Mouse (Mus musculus): ENCODE measurements around the gene Chdh. TPM values are rescaled to one million over a fixed set of nuclear protein-coding genes. Genes with fewer than 3 reads are reported as not detected.

Chdh gene
- total and polyA plus RNA-seq, 2 experiments from 2014 or later = 0.58 to 1.3 TPM

- Histone ChIP-seq H3K4me1 (ENCODE audit: insufficient read depth, low read length) (no peaks in the 10 kb centered on the region), H3K4me3 (ENCODE audit: low read length) (no peak overlapping the region), H3K27me3 (ENCODE audit: insufficient read depth, low read length) (no peaks in the 10 kb centered on the region), H3K9me3 (ENCODE audit: low read length) (no peaks in the 10 kb centered on the region), H3K9ac (replicated peaks; ENCODE audit: low read length) (no peak overlapping the region), H3K27ac (no peak overlapping the region), H3K36me3 (ENCODE audit: insufficient read depth, low read length) (no peaks in the 10 kb centered on the region), H3K4me2 (ENCODE audit: low read depth, low read length) (no peak overlapping the region)
- TF ChIP-seq CTCF (IDR thresholded peaks at IDR 0.05; ENCODE audit: low read depth) = no peak
- no peak for ATAC-seq
- no peak for DNase-seq (ENCODE audit: low spot score)
- 89% methylated on average over 8 of the region's 8 CpGs for WGBS
Observed at GRCm38 (mm10) chr14:30050280-30050679, 41.5 kb downstream of the Chdh start.

DNA sequence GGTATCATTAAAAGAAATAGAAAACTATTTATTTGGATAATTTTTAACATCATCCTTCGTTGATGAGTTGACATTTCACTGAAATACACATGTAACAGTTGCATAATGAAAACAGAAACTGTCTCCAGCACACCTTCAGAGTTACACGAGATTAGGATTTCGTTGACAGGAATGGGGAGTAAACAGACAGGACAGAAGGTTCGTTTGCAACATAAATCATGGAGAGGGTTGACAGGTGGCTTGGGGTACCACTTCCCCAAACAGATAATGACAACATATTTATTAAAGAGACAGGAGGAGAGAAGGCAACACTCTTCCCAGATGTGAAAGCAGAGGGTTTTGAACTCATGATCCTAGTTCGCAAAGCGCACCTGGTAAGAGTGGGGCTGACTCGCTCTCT, 46.1 kb downstream of the Chdh start:
- DNase-seq (ENCODE audit: low spot score) = no peak
- no peaks in the 10 kb centered on the region for H3K36me3 ChIP-seq (ENCODE audit: insufficient read depth, low read length)
- H3K4me3 ChIP-seq (ENCODE audit: low read length) = no peak overlapping the region
- ATAC-seq = no peak
- no peak for TF ChIP-seq CTCF (IDR thresholded peaks at IDR 0.05; ENCODE audit: low read depth)
- H3K27ac ChIP-seq = no peak overlapping the region
- WGBS = 73% methylated on average over 7 of the region's 7 CpGs
- no peaks in the 10 kb centered on the region for H3K9me3 ChIP-seq (ENCODE audit: low read length)
- no peak overlapping the region for H3K4me2 ChIP-seq (ENCODE audit: low read depth, low read length)
- no peaks in the 10 kb centered on the region for H3K27me3 ChIP-seq (ENCODE audit: insufficient read depth, low read length)
- no peak overlapping the region for H3K9ac ChIP-seq (replicated peaks; ENCODE audit: low read length)
- H3K4me1 ChIP-seq (ENCODE audit: insufficient read depth, low read length) = peaks cover 11% of the 10 kb centered on the region

DNA sequence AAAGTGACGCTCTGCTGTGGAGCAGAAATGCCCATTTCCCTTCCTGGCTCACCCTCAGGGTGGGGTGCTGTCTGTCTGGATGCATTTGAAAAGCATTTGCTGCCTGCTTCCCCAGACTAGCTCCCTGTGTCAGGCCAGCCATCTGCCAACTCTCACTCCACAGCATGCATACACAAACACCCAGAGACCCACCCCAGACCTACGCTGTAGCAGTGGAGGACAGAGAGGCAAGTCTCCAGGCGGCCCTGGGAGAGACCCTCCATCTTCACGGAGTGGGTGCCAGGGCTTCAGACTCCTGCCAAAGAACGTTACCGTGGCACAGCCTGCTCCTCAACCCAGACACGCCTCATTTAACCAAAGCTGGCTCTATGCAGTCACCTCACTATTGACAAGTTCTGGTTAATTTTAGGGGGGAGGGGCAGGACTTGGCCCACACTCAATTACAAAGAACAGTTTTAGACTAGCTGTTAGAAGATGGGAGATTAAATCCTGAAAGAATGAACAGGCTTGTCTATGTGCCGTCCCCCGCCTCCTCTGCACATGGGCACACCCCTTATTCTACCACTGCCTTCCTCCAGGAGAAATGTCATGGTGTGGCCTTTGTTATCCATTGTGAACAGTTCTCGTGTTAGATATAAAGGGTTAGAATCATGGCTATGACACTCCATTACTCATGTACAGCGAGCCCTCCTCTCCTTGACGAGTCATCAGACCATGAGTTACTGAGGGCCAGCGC, 47.4 kb downstream of the Chdh start:
- DNase-seq (ENCODE audit: low spot score) (peak; percentile 85), ATAC-seq (peak; percentile 92)
- H3K27me3 ChIP-seq (ENCODE audit: insufficient read depth, low read length) = no peaks in the 10 kb centered on the region
- H3K4me3 ChIP-seq (ENCODE audit: low read length) = no peak overlapping the region
- H3K36me3 ChIP-seq (ENCODE audit: insufficient read depth, low read length) = no peaks in the 10 kb centered on the region
- H3K9ac ChIP-seq (replicated peaks; ENCODE audit: low read length) = no peak overlapping the region
- H3K27ac ChIP-seq = peak overlapping the region; percentile 29; the same call in 1 of the 2 replicates
- TF ChIP-seq CTCF (IDR thresholded peaks at IDR 0.05; ENCODE audit: low read depth) = no peak
- 29% methylated on average over 13 of the region's 13 CpGs for WGBS
- peaks cover 11% of the 10 kb centered on the region for H3K4me1 ChIP-seq (ENCODE audit: insufficient read depth, low read length)
- H3K4me2 ChIP-seq (ENCODE audit: low read depth, low read length) = peak overlapping the region; percentile 31; the same call in 1 of the 2 replicates
- no peaks in the 10 kb centered on the region for H3K9me3 ChIP-seq (ENCODE audit: low read length)

DNA sequence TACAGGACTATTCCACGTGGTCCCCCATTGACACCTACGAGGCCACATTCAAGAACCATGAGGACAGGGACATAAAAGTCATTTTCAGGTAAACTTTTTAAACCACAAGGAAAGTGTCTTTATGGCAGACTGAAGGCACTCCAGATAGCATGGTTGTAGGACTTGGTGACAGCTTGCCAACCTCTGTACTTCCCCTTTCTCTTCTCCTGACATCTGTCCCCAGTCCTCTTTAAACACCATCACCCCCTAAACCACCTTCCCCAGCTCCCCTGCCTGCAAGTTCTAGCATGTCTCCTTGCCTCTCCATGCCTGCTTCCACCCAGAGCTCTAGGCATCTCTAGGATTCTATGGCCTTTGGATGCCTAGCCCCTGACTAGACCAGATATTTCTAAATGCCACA, 56.0 kb downstream of the Chdh start:
- 79% methylated on average over 2 of the region's 2 CpGs for WGBS
- H3K27ac ChIP-seq = no peak overlapping the region
- H3K4me2 ChIP-seq (ENCODE audit: low read depth, low read length) = no peak overlapping the region

DNA sequence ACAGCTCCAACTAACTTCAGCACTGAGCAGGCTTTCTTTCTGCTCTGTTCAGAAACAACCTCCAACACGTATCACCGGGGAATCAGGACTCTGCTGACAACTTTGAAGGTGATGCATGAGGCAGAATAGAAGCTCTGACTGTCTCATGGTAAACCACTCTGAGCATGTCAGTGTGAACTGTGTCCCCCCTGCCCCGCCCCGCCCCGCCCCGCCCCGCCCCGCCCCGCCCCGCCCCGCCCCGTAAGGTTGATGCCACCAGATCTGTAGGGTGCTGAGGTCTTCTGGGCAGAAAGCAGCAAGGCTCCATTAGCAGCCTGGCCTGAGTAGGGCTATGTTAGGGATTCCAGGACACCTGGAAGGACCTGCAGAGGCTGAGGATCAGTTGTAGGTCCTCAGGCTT, 57.9 kb downstream of the Chdh start:
- Histone ChIP-seq H3K4me3 (ENCODE audit: low read length) (no peak overlapping the region), H3K27ac (no peak overlapping the region), H3K36me3 (ENCODE audit: insufficient read depth, low read length) (peaks cover 6% of the 10 kb centered on the region; the same call in 1 of the 2 replicates), H3K9me3 (ENCODE audit: low read length) (no peaks in the 10 kb centered on the region), H3K27me3 (ENCODE audit: insufficient read depth, low read length) (no peaks in the 10 kb centered on the region), H3K9ac (replicated peaks; ENCODE audit: low read length) (no peak overlapping the region), H3K4me1 (ENCODE audit: insufficient read depth, low read length) (no peaks in the 10 kb centered on the region), H3K4me2 (ENCODE audit: low read depth, low read length) (no peak overlapping the region)
- no peak for TF ChIP-seq CTCF (IDR thresholded peaks at IDR 0.05; ENCODE audit: low read depth)
- no peak for DNase-seq (ENCODE audit: low spot score)
- no peak for ATAC-seq
- WGBS = 85% methylated on average over 12 of the region's 12 CpGs

More for the DNA sequence above, 56.0 kb downstream of the Chdh start:
- Histone ChIP-seq H3K4me1 (ENCODE audit: insufficient read depth, low read length) (no peaks in the 10 kb centered on the region), H3K4me3 (ENCODE audit: low read length) (no peak overlapping the region), H3K27me3 (ENCODE audit: insufficient read depth, low read length) (no peaks in the 10 kb centered on the region), H3K9me3 (ENCODE audit: low read length) (no peaks in the 10 kb centered on the region), H3K36me3 (ENCODE audit: insufficient read depth, low read length) (no peaks in the 10 kb centered on the region; the same call in 1 of the 2 replicates), H3K9ac (replicated peaks; ENCODE audit: low read length) (no peak overlapping the region)
- no peak for TF ChIP-seq CTCF (IDR thresholded peaks at IDR 0.05; ENCODE audit: low read depth)
- DNase-seq (ENCODE audit: low spot score) (no peak), ATAC-seq (no peak)

GRCm38 (mm10) chr14:30068566-30068965, 59.7 kb downstream of the Chdh start:
- Histone ChIP-seq H3K4me2 (ENCODE audit: low read depth, low read length) (no peak overlapping the region), H3K27ac (no peak overlapping the region), H3K9me3 (ENCODE audit: low read length) (no peaks in the 10 kb centered on the region), H3K4me1 (ENCODE audit: insufficient read depth, low read length) (no peaks in the 10 kb centered on the region), H3K27me3 (ENCODE audit: insufficient read depth, low read length) (no peaks in the 10 kb centered on the region), H3K9ac (replicated peaks; ENCODE audit: low read length) (no peak overlapping the region), H3K4me3 (ENCODE audit: low read length) (no peak overlapping the region), H3K36me3 (ENCODE audit: insufficient read depth, low read length) (peaks cover 6% of the 10 kb centered on the region; the same call in 1 of the 2 replicates)
- DNase-seq (ENCODE audit: low spot score) (peak; percentile 19), ATAC-seq (no peak)
- 67% methylated on average over 3 of the region's 3 CpGs for WGBS
- TF ChIP-seq CTCF (IDR thresholded peaks at IDR 0.05; ENCODE audit: low read depth) = no peak

- ATAC-seq (peak; percentile 53), DNase-seq (ENCODE audit: low spot score) (peak; percentile 50)
- Histone ChIP-seq H3K9ac (replicated peaks; ENCODE audit: low read length) (no peak overlapping the region), H3K4me1 (ENCODE audit: insufficient read depth, low read length) (no peaks in the 10 kb centered on the region), H3K36me3 (ENCODE audit: insufficient read depth, low read length) (peaks cover 21% of the 10 kb centered on the region; the same call in 1 of the 2 replicates), H3K4me2 (ENCODE audit: low read depth, low read length) (no peak overlapping the region), H3K9me3 (ENCODE audit: low read length) (no peaks in the 10 kb centered on the region), H3K4me3 (ENCODE audit: low read length) (no peak overlapping the region), H3K27me3 (ENCODE audit: insufficient read depth, low read length) (no peaks in the 10 kb centered on the region), H3K27ac (no peak overlapping the region)
- TF ChIP-seq CTCF (IDR thresholded peaks at IDR 0.05; ENCODE audit: low read depth) = no peak
- WGBS = 62% methylated on average over 7 of the region's 7 CpGs
Observed at GRCm38 (mm10) chr14:30075268-30075887, 66.6 kb downstream of the Chdh start.

Measured in hindbrain, postnatal 0 days (tissue).